Mouse (Mus musculus): Measurements from ENCODE around the gene Bbof1.

Gene Bbof1

DNA sequence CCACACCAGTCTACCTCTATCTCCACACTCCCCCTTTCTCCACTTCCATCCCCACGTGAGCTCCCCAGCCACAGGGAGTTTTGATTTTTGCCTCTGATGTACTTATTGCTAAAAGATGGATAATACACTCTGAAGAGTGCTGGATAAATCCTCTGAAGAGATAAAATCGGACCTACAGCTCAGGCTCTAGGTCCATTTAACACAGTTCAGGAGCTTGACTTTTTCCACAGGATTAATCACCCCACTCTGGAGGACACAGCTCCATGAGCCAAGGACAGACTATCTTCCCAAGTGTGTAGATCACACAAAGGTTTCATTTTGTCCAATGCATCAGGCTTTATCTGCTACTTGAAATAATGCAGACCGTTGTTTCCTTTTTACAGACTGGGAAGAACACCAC is 8.8 kb upstream of the Bbof1 start:
- no peak for DNase-seq (ENCODE audit: low spot score in 2 of 2)

DNA sequence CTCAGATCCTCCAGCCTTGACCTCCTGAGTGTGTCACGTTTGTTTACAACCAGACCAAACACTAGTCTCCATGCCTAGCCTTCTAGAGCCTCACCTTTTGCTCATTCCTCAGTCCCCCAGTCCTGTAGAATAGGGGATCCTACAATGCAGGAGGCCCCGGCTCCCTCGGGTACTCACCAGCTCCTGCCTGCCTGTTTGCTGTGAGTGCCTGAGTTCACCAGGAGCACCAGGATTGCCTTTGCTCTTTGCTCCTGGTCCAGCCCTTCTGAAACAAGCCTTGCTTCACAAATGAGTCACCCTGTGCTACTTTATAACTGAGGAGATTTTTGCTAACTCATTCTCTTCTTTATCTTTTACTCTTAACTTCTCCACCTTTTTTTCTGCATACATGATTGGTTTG is 8.2 kb upstream of the Bbof1 start:
- DNase-seq (ENCODE audit: low spot score in 2 of 2), result peak in 1 of 2 experiments; percentile 51

DNA sequence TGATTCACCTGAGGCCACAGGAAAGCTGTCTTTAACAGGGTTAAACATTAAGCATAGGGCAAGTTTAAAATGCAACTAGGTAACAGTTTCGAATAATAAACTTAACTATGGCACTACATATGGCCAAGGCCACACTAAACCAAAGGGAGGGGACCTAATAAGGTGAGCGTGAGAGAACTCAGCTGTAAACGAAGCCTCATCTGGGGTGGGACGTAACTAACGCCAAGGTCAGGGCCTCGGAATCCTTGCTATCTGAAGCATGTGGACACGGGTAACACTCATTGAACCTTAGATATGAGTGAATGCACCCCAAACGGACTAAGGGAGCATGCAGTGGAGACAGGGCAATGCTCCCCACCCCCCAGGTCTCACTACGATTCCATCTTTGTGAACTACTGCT is 5.9 kb upstream of the Bbof1 start:
- no peak for DNase-seq (ENCODE audit: low spot score in 2 of 2)

DNA sequence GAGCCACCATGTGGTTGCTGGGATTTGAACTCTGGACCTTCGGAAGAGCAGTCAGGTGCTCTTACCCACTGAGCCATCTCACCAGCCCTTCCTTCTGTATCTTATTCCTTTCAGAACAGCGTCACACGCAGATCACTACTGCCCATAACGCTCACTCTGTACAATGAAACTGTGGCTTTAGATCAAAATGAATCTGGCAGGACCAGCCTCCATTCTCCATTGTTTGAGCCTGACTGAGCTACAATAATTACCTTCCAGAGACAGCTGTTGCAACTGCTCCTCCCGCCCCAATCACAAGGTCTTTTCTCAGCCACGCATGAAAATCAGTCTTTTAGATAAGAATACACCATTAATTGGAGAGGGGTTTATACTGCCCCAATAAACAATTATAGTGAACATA is 4.3 kb upstream of the Bbof1 start:
- no peak for DNase-seq (ENCODE audit: low spot score in 2 of 2)

DNA sequence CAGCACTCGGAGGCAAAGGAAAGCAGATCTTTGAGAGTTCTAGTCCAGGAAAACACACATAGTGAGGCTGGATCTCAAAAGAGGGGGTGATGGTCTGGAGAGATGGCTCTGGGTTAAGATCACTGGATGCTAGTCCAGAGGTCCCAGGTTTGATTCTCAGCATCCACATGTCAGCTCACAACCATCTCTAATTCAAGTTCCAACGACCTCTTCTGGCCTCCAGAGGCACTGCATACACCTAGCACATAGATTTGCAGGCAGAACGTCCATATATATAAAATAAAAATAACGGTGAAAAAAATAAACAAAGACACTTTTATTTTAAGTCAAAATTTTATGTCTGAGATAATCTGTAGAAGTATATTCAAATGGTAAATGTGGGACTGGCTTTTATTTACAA is 1.6 kb upstream of the Bbof1 start:
- DNase-seq (ENCODE audit: low spot score in 2 of 2), result no peak

DNA sequence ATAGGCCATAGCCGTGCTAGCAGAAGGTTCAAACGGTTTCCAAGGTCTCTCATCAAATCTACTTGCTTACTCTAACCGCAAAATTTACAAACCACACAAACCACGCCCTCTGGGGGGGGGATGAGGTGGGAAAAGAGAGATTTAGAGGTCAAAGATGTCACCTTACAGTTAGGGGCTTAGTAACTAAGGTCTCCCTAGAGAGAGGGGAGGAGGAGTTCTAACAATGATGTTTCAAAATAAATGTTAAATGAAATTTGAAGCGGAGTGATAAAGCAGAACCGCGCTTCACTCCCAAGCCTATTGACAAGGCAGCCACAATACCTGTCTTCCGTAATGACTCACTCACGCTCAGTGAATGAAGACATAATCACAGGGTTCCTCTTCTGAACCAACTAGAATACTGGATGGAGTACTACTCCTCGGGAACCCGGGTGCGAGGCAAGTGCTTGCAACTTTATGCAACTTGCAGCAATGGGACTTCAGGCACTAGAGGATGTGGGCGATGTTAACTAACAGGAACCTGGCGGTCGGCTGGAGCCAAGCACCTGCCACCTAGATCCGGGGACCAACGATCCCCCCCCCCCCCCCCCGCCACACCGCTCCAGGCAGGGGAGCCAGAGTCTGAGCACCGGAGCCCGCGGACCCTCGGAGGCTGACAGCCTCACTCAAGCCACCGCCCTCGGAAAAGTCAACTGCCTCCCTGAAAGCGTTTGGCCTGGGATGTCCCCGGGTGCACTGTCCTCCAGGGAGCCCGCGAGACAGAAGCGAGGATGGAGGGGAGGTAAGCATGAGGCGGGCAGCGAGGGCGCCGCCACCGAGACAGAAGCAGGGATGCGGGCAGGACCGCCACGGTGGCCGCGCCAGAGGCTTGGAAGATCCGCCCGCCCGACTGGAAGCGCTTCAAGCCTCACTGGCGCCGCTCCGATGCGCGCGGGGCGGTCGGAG is 725 bp upstream of the Bbof1 start:
- DNase-seq (ENCODE audit: low spot score in 2 of 2), result no peak

DNA sequence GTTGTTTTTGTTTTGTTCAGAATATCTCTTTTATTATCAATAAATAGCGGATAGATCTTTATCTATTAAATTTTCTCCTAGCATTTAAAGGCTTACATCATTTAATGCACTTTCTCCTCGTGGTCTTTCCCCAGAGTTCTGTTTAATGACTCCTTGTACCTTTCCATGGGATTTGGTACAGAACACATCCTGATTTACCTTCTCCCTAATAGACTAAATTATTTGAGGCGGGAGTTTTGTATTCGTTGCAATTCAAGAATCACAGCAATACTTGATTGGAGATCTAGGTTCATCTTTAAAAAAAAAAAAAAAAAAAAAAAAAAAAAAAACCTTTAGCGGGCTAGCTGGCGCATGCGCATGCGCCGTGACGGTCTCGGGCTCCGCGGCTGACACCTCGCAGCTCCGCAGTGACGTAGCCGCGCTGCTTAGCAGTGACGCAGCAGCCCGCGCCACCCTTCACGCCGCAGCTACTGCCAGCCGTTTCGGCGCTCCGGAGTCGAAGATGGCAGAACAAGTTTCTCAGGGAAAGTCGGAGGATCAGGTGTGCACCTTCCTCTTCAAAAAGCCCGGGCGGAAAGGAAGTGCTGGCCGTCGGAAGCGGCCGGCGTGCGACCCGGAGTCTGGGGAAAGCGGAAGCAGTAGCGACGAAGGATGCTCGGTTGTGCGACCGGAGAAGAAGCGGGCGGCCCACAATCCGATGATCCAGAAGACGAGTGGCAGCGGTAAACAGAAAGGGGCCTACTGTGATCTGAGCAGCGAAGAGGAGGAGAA is 8.1 kb downstream of the Bbof1 start, which contains the start of gene Rnf113a2:
Gene Rnf113a2, plus strand, starts transcription at position 363 of the 771 bp plus-strand sequence.
- DNase-seq (ENCODE audit: low spot score in 2 of 2), result peak; percentile 75 to 80

DNA sequence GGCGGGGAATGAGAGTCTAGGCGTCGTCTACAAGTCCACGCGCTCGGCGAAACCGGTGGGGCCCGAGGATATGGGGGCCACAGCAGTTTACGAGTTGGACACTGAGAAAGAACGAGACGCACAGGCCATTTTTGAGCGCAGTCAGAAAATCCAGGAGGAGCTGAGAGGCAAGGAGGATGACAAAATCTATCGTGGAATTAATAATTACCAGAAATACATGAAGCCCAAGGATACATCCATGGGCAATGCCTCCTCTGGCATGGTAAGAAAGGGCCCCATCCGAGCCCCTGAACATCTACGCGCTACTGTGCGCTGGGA is 8.7 kb downstream of the Bbof1 start:
- no peak for DNase-seq (ENCODE audit: low spot score in 2 of 2)

DNA sequence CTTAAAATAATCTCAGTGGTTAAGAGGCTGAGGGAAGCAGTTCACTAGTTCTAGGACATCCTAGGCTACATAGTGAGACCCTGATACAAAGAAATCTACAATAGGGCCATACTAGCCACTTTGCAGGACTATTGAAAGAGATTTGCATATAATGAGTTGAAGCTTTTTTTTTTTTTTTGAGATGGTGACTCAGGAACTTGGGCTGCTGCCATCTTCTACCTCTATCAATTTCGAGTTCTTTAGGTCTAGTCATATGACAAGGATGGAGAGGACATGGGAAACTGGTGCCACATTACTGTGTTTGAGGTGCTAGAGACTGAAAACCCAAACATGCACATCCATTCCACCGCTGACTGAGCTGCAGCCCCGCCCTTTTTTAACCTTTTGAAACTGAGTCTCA is 15.1 kb downstream of the Bbof1 start:
- DNase-seq (ENCODE audit: low spot score in 2 of 2), result no peak

DNA sequence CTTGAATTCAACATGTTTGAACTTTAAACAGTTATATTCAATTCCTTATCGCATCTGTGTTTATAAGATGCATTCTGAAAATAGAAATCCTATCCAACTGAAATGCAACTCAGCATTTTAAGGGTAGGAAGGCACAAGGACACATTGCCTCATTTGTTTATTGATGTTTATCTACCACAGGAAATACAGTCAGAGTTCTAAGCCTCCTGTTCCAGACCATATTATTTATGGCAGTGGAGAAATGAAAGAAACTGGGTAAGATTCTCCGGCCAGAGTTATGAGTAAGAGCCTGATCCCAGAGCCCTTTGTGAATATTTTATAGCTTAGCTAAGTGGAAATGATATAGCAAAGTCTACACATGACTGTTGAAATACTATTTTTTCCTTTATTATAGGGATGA is 21.0 kb downstream of the Bbof1 start:
- DNase-seq (ENCODE audit: low spot score in 2 of 2), result no peak

DNA sequence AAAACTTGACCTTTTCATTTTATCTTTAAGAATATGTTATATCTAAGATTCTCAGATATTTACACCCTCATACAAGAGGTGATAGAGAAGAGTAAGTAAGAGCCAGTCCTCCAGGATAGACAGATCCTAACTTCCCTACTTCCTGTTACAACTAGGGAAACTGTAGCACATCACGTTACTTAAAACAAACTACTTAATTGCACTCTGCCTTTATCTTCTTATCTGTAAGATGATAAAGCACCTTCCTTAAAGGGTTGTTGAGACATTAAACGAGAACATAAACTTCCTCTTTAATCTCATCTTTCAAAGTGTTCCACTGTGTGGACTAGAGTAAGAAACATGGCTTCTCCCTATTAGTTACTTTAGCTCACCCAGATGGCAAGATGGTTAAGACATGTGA is 29.8 kb downstream of the Bbof1 start:
- no peak for DNase-seq (ENCODE audit: low spot score in 2 of 2)

DNA sequence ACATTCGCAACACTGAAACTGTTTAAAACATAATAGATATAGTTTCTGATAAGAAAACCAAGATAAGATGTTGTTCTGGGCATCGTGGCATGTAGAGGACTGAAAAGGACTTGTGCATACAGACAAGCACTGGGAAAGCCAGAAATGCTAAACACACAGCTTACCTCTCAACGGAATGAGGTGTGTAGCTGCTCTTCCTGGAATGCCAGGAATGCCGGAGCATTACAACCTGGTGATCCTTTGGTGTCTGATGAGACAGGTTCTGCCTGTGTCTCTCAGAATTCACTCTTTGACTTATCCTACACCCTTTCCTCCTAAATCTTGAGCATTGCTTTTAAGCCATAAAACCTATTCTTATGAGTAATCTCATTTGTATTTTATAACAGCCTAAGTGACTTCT is 33.7 kb downstream of the Bbof1 start:
- DNase-seq (ENCODE audit: low spot score in 2 of 2), result no peak

DNA sequence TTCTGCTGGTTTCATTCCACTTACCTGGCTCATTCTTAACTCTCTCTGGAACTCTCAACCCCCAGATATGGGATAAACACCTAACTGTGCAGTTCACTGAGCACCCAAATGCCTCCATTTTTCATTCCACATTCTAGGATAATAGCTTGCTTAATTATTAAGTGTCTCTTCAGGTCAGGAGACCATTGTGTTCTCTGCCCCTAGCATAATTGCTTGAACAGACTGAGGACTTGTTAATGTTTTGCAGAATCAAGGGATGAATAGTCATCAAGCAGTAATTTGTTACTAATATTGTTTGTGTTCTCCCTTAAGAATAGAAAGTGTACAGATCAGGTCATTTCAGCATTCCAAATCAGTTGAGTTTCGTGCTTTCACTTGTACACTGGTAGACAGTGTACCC is 38.5 kb downstream of the Bbof1 start:
- DNase-seq (ENCODE audit: low spot score in 2 of 2), result no peak

DNA sequence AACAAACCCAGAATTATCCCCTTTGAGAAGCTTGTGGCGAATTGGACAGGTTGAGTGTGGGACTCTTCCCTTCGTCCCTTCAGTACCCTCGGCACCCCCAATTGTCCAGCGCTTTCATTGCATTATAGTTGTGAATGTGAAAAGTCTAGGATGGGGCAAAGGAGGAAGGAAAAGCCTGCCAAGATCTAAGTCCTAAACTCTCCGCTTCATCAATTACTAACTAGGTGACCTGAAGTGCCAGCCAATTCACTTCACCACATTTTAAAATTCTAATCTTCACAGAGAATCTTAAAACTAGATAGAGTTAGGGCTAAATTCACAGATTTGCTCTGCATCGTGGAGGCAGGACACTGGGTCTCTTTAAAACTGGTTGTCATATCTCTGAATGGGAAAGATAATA is 39.3 kb downstream of the Bbof1 start:
- no peak for DNase-seq (ENCODE audit: low spot score in 2 of 2)

DNA sequence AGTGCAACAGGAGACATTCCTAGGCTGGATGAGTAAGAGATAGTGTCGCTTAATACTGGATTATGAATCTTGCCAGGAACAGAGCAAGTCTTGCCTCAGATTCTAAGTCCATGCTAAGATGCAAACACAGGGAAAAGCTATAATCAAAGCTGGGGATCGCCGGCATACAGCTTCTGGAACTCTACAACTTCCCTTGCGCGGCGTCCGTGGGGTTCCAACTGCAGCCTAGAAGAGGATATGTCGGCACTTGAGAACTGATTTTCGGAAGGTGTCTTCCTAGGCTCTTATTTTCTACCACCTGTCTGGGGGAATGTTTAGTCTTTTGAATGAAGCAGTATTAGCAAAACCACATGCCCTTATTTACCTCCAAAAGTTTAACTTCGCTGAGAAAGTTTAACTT is 41.0 kb downstream of the Bbof1 start:
- no peak for DNase-seq (ENCODE audit: low spot score in 2 of 2)

DNA sequence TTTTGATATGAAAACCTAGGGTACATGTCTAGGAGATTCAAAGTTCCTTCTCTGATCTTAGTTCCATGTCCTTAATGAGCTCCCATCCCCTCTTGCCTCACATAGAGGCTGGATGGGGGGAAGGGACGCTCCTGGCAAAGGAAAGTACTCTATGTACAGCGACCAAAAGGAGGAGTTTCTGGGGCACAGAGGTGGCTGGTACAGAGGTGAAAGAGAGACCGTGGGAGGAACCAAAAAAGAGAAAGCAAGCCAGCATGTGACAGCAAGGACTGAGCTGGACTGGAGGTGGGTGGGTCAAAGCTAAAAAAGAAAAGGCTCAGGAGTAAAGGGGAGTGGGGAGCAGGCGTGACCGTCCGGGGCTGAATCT is 41.5 kb downstream of the Bbof1 start:
- peak; percentile 22 to 60 for DNase-seq (ENCODE audit: low spot score in 2 of 2)

DNA sequence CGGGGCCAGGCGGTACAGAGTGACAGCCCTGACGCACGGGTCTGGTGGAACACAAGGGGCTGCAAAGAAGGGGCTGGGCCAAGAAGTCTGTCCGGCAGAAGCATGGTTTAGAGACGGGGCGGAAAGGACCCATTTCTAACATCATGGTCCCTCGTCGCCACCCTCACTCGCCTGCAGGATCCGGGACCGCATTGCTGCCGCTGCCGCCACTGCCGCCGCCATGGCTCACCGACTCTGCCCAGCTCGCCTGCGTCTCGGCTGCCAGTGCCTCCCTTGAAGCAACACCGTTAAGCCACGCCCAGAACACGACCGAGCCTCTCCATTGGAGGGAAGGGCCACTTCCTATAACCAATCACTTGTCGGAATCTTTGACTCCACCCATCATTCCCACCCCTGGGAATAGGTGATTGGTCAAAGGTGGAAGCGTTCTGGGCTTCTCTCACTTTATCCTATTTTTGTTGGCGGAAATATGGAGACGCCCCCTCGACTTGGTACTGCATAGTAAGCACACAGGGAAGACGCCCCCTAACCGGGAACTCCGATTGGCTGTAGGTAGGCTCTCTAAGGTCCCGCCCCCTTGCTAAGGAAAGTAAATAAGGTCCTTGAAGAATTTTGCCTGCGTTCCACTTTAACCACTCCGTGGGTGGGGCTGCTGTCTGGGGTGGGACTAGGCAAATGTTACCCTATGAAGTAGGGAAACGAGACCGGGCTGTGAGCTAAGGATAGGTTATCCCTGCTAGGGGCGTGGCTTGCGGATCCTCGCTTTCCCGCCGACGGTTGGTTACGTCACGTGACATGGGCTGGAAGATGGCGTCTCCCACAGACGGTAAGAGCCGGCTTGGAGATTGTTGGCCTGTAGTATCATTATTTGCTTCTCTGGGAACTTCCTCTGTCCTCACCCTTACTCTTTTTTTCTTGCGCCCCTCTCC is 42.1 kb downstream of the Bbof1 start, which contains the start of the genes Aldh6a1 and Lin52:
Gene Aldh6a1, minus strand, starts transcription at position 287 of the 929 bp plus-strand sequence.
Gene Lin52, plus strand, starts transcription at position 705 of the 929 bp plus-strand sequence.
- peak; percentile 96 to 97 for DNase-seq (ENCODE audit: low spot score in 2 of 2)

DNA sequence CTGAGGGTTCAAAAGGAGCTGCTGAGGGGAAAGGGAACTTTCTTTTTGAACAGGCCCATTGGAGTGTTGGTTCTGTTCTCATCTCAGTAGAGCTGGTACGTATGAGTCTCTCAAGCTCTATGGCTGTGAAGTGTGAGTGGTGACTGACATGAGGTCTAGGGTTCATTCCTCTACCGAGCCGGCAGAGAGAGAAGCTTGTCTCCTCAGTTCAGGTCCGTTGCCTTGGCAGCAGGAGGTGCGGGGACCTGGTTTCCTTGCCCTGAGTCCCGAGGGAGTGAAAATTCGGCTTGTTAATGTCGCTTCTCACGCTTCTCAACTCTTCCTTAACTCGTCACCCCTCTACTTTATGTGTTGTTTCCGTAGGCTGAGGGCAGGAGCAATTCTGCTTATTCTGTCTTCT is 42.9 kb downstream of the Bbof1 start:
- no peak for DNase-seq (ENCODE audit: low spot score in 2 of 2)

DNA sequence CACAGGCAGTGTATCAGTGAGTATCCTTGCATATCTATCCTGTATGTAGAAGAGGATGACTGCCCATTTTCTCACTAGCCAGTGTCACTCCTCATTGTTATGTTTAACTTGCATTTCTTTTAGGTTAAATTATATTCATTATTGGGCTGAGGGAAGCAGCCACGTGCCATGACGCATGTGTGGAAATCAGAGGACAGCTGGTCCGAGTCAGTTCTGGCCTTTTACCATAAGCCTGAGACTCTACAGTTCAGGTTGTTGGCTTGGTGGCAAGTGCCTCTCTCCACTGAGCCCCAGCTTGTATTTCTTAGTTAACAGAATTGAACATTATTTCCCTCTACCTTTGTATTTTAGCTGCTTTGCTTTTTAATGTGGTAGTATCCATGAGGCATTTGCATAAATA is 48.0 kb downstream of the Bbof1 start:
- DNase-seq (ENCODE audit: low spot score in 2 of 2), result no peak

DNA sequence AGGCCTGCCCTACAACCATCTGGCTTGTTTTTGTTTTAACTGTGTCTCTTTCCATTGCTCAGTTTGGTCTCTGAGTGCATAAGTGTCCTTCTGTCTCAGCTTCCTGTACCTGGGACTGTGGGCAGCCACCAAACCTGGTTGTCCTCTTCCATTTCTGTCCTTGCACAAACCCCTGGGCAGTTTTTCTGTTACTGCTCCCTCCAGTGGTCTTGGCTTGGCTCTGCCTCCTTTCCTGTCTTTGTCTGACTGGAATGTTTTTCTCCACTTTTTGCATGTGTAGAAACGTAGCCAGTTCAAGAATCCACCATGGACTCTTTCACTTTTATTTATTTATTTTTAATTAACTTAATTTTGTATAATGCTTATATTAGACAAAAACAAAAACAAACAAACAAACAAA is 51.0 kb downstream of the Bbof1 start:
- DNase-seq (ENCODE audit: low spot score in 2 of 2), result no peak

DNA sequence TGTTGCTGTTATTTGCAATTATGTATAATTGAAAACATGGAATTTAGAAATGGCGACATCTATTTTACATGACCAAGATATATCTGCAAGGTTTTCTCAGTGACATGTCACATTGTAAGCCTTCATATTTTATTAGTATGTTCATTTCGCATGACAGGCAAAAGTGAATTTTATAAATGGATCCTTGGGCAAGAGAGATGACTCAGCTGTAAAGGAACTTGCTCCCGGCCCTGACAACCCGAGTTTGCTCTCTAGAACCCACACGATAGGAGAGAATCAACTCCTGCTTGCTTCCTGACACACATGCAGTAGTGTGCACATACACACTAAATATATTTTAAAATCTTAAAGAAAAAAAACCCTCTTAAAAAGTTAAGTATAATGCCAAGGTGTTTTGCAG is 52.5 kb downstream of the Bbof1 start:
- no peak for DNase-seq (ENCODE audit: low spot score in 2 of 2)

DNA sequence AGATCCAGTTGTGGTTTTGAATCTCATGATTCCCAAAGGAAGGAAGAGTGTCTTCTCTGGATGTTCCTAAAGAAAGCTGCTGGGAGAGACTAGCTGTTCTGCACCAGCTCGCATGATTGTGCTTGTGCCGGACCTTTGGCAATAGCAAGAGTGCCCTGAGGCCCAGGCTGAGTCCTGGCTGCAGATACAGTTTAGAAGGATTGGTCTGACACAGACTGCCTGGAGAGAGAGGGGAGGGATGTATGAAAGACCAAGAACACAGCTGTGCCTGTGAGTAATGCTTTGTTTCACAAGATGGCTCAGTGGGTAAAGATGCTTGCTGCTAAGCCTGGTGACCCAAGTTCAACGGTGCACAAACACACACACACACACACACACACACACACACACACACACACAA is 54.0 kb downstream of the Bbof1 start:
- no peak for DNase-seq (ENCODE audit: low spot score in 2 of 2)

All from urinary bladder, postnatal 36 days (tissue).